Mouse (Mus musculus) cerebellum, adult 9-11 months (tissue): ENCODE measurements around the gene Mthfsl.
"Not testable (repeated sequence)": the region's sequence is repeated elsewhere in the genome, so short reads cannot be mapped to it uniquely, and the experiment has no call there.

Experiments
- DNase-seq: peaks from one replicate; pipeline ENCODE4 v3.0.0; 2022

Gene Mthfsl

GRCm38 (mm10) chr9:88719989-88720537 is at the start of gene Mthfsl:
Mthfsl (minus strand) TSS chr9:88720296.
- peak; percentile 57 for DNase-seq

GRCm38 (mm10) chr9:88769470-88769869 is 49.4 kb upstream of the Mthfsl start:
- not testable (repeated sequence) for DNase-seq

- not testable (repeated sequence) for DNase-seq
Observed at GRCm38 (mm10) chr9:88746687-88747086, 26.6 kb upstream of the Mthfsl start.

- not testable (repeated sequence) for DNase-seq
Observed at GRCm38 (mm10) chr9:88746046-88746445, 25.9 kb upstream of the Mthfsl start.

- DNase-seq: not testable (repeated sequence)
Observed at GRCm38 (mm10) chr9:88735289-88735688, 15.2 kb upstream of the Mthfsl start.

GRCm38 (mm10) chr9:88733182-88733581 is 13.1 kb upstream of the Mthfsl start:
- not testable (repeated sequence) for DNase-seq

- not testable (repeated sequence) for DNase-seq
Observed at GRCm38 (mm10) chr9:88732334-88732733, 12.2 kb upstream of the Mthfsl start.

GRCm38 (mm10) chr9:88731728-88732127 is 11.6 kb upstream of the Mthfsl start, which contains the start of gene Bcl2a1d:
Bcl2a1d (minus strand) TSS chr9:88731914.
- DNase-seq: not testable (repeated sequence)

- DNase-seq: not testable (repeated sequence)
Observed at GRCm38 (mm10) chr9:88728311-88728710, 8.2 kb upstream of the Mthfsl start.

GRCm38 (mm10) chr9:88721628-88722027 is 1.5 kb upstream of the Mthfsl start:
- DNase-seq: not testable (repeated sequence)

- peak; percentile 70 for DNase-seq
Observed at GRCm38 (mm10) chr9:88719073-88719921, 799 bp downstream of the Mthfsl start.

- peak; percentile 45 for DNase-seq
Observed at GRCm38 (mm10) chr9:88718593-88718992, 1.5 kb downstream of the Mthfsl start.

- peak; percentile 69 for DNase-seq
Observed at GRCm38 (mm10) chr9:88718140-88718539, 2.0 kb downstream of the Mthfsl start.

- DNase-seq: not testable (repeated sequence)
Observed at GRCm38 (mm10) chr9:88714515-88714914, 5.6 kb downstream of the Mthfsl start.

- not testable (repeated sequence) for DNase-seq
Observed at GRCm38 (mm10) chr9:88712164-88712749, 7.8 kb downstream of the Mthfsl start.

GRCm38 (mm10) chr9:88710910-88711438 is 9.1 kb downstream of the Mthfsl start:
- not testable (repeated sequence) for DNase-seq

- not testable (repeated sequence) for DNase-seq
Observed at GRCm38 (mm10) chr9:88710439-88710838, 9.7 kb downstream of the Mthfsl start.

- DNase-seq: not testable (repeated sequence)
Observed at GRCm38 (mm10) chr9:88709794-88710193, 10.3 kb downstream of the Mthfsl start.

- DNase-seq: no peak
Observed at GRCm38 (mm10) chr9:88709304-88709703, 10.8 kb downstream of the Mthfsl start.

- DNase-seq: no peak
Observed at GRCm38 (mm10) chr9:88706700-88707099, 13.4 kb downstream of the Mthfsl start.

- not testable (repeated sequence) for DNase-seq
Observed at GRCm38 (mm10) chr9:88705157-88705556, 14.9 kb downstream of the Mthfsl start.

GRCm38 (mm10) chr9:88698746-88699145 is 21.4 kb downstream of the Mthfsl start:
- DNase-seq: not testable (repeated sequence)

- not testable (repeated sequence) for DNase-seq
Observed at GRCm38 (mm10) chr9:88691307-88691706, 28.8 kb downstream of the Mthfsl start.
